ENCODE assay signal across 8 mouse cellular contexts in the genomic region with DNA sequence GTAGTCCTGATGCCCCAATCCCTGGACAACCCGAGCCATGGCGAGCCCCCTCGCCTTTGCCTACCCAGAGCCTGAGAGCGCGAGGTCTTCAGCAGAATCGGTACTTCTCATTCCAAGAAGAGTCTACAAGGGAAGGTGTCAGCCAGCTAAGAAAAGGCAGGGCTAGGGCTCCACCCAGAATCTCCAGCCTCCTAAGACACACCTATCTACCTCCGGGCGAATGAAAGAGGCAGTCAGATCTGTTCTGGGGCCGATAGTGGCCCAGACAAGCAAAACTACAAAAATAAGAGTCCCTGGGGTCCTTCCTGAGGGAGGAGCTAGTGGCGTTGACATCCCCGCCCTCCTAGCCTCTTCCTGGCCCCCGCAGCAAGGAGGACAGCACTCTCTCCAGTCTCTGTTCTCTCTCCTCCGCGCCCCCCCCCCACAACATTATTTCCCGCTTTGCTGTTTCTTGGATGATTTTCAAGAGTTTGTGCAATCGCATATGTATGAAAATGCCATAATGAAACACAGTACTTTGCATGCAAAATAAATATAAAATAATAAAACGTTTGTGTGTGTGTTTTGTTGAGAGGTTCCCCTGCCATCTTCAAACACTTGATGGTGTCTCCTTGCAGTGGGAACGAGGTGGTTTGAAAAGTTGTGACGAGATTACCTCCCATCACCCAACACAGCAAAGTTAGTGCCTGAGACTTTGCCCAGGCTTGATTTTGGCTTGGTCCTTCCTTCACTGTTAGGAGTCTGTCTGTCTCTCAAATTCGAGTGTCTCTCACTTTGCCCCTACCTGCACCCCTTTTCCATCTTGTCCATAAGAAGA. TPM values are rescaled to one million over a fixed set of nuclear protein-coding genes. Genes with fewer than 3 reads are reported as not detected.
A peak's percentile ranks its signal among the peaks of the same experiment; 100 is the strongest.
DNase-seq lines count a peak whose midpoint lies in the region; ATAC-seq and TF ChIP-seq lines count a peak whose summit lies in the region.

No protein-coding gene starts in this region.

- peak; percentile 26; the same call in 1 of the 2 replicates for ATAC-seq in kidney, postnatal 0 days (replicated peaks; ENCODE audit: low FRiP score, low read depth)

- peak overlapping the region; percentile 77 for H3K4me3 ChIP-seq in brown adipose tissue, adult 24 weeks (ENCODE audit: insufficient read depth, low read depth, low read length)
- peak overlapping the region; percentile 51 for H3K4me3 ChIP-seq in heart, adult 2 months
- H3K4me3 ChIP-seq in kidney, postnatal 0 days (replicated peaks; ENCODE audit: low read depth, low read length), result peak overlapping the region; percentile 55
- peak overlapping the region; percentile 96 for H3K4me3 ChIP-seq in megakaryocyte, embryonic 14.5 days (replicated peaks)

- H3K9ac ChIP-seq in heart, adult 2 months (ENCODE audit: low read depth, low read length), result peak overlapping the region; percentile 78
- peak overlapping the region; percentile 70 for H3K9ac ChIP-seq in kidney, postnatal 0 days (ENCODE audit: low read depth, low read length)

- TF ChIP-seq EP300 in heart, adult 2 months (IDR thresholded peaks at IDR 0.05; ENCODE audit: insufficient read depth, low read depth, low read length), result no peak; the same call in 1 of the 2 replicates

- peak overlapping the region; percentile 88 for H3K4me2 ChIP-seq in kidney, postnatal 0 days (ENCODE audit: low read length)

- no peaks in the 10 kb centered on the region for H3K79me2 ChIP-seq in heart, adult 2 months (replicated peaks; ENCODE audit: control insufficient read depth, insufficient read depth, low read length)

- H3K9me3 ChIP-seq in kidney, postnatal 0 days (replicated peaks; ENCODE audit: low read length), result no peaks in the 10 kb centered on the region
- peaks cover 4% of the 10 kb centered on the region; the same call in 1 of the 2 replicates for H3K9me3 ChIP-seq in megakaryocyte, embryonic 14.5 days

- intact Hi-C loops in heart, adult 2 months (cut with DNase I), result loop anchor here (1.0 to 2.0 kb wide), 3 partner anchors 15 to 45 kb away; no protein-coding TSS in a partner anchor

- H3K27me3 ChIP-seq in heart, adult 2 months (ENCODE audit: control insufficient read depth, insufficient read depth, low read length), result no peaks in the 10 kb centered on the region
- H3K27me3 ChIP-seq in kidney, postnatal 0 days (ENCODE audit: insufficient read depth, low read length), result no peaks in the 10 kb centered on the region
- H3K27me3 ChIP-seq in megakaryocyte, embryonic 14.5 days (replicated peaks), result no peaks in the 10 kb centered on the region
- H3K27me3 ChIP-seq in splenic B cell, adult 2 months (ENCODE audit: control insufficient read depth, insufficient read depth, low read length, poor library complexity, severe bottlenecking), result no peaks in the 10 kb centered on the region

- TF ChIP-seq POLR2A in heart, adult 2 months (IDR thresholded peaks at IDR 0.05; ENCODE audit: insufficient read depth, low read depth, low read length), result peak; percentile 70

- 10% methylated on average over 20 of the region's 20 CpGs for WGBS in heart, adult 2 months
- WGBS in kidney, postnatal 0 days, result 4% methylated on average over 19 of the region's 20 CpGs

- H3K4me1 ChIP-seq in brown adipose tissue, adult 24 weeks (ENCODE audit: control insufficient read depth, insufficient read depth, insufficient read length, low read length), result peaks cover 4% of the 10 kb centered on the region; the same call in 1 of the 2 replicates
- H3K4me1 ChIP-seq in heart, adult 2 months (ENCODE audit: control insufficient read depth, insufficient read depth, low read length), result peaks cover 6% of the 10 kb centered on the region; the same call in 1 of the 2 replicates
- H3K4me1 ChIP-seq in kidney, postnatal 0 days (replicated peaks; ENCODE audit: insufficient read depth, low read length), result peaks cover 7% of the 10 kb centered on the region
- peaks cover 49% of the 10 kb centered on the region for H3K4me1 ChIP-seq in megakaryocyte, embryonic 14.5 days

- peak overlapping the region; percentile 86 for H3K27ac ChIP-seq in brown adipose tissue, adult 24 weeks (replicated peaks; ENCODE audit: low read depth, low read length)
- H3K27ac ChIP-seq in heart, adult 2 months, result peak overlapping the region; percentile 81
- peak overlapping the region; percentile 71; the same call in 1 of the 2 replicates for H3K27ac ChIP-seq in kidney, postnatal 0 days

- peaks cover 4% of the 10 kb centered on the region for H3K36me3 ChIP-seq in heart, adult 2 months (ENCODE audit: control insufficient read depth, insufficient read depth, low read length)
- H3K36me3 ChIP-seq in kidney, postnatal 0 days (ENCODE audit: insufficient read depth, low read length), result no peaks in the 10 kb centered on the region
- peaks cover 27% of the 10 kb centered on the region for H3K36me3 ChIP-seq in megakaryocyte, embryonic 14.5 days (replicated peaks; ENCODE audit: low read length)
- no peaks in the 10 kb centered on the region for H3K36me3 ChIP-seq in splenic B cell, adult 2 months (ENCODE audit: control insufficient read depth, insufficient read depth, low read length, poor library complexity, severe bottlenecking)

- TF ChIP-seq CTCF in heart, adult 2 months (IDR thresholded peaks at IDR 0.05), result no peak
- TF ChIP-seq CTCF in kidney, postnatal 0 days (IDR thresholded peaks at IDR 0.05; ENCODE audit: low read depth), result no peak

- peak; percentile 49 to 60 for DNase-seq in CD8-positive naive resting alpha-beta T cell, adult 2 months (ENCODE audit: low read depth in 2 of 2, low spot score in 2 of 2)
- peak; percentile 64 to 66 for DNase-seq in heart, adult 2 months
- peak; percentile 89 for DNase-seq in kidney, postnatal 0 days (ENCODE audit: low spot score)
- DNase-seq in splenic B cell, adult 2 months (ENCODE audit: low read depth, low spot score), result peak; percentile 91
- DNase-seq in frontal cortex, postnatal 25 days (ENCODE audit: low spot score in 2 of 2), result no peak
- DNase-seq in testis, postnatal 10 days (ENCODE audit: low spot score), result no peak

RNA-seq across cellular contexts. Expression of a gene that starts 1.7 kb away (rescaled TPM):
- 8.8 and 14.5 TPM in 2 replicates for polyA plus RNA-seq in brown adipose tissue, adult 24 weeks (2012; ENCODE audit: insufficient read depth, insufficient read length, missing spikeins)
- total RNA-seq in heart, adult 2 months (2021), result 10 to 100 TPM; 15.4 to 15.5 TPM
- polyA plus RNA-seq in heart, adult 2 months (2012; rRNA removed), result 8.6 and 16.0 TPM in 2 replicates
- polyA plus RNA-seq in kidney, postnatal 0 days (2015; fragmentation: Nextera tagmentation; extraction: Ambion mirVana), result 16.2 and 16.5 TPM in 2 replicates
- 1.9 and 6.5 TPM in 2 replicates for polyA plus RNA-seq in megakaryocyte, embryonic 14.5 days (2012; ENCODE audit: insufficient read depth, low replicate concordance)

Comparison
In these comparisons a context has a peak if more than half of its experiments do, and no peak if none do; other contexts are left out.
1. DNase-seq: peak in CD8-positive naive resting alpha-beta T cell, adult 2 months (2 of 2), heart, adult 2 months (2 of 2), kidney, postnatal 0 days (single experiment) and splenic B cell, adult 2 months (single experiment); none in frontal cortex, postnatal 25 days (0 of 2) and testis, postnatal 10 days (single experiment).
2. Peak in every context shown above with its lines, with median percentiles within 50 percentile points of each other: H3K27ac ChIP-seq and H3K4me3 ChIP-seq.